Mouse (Mus musculus) midbrain, postnatal 0 days (tissue): ENCODE results near the gene 4933415F23Rik. TPM values are rescaled to one million over a fixed set of nuclear protein-coding genes. Genes with fewer than 3 reads are reported as not detected.

ENCODE experiments used
- ATAC-seq: fragments of 200-750 bp; cut with Nextera tagmentation; 2 replicates; pipeline ENCODE4 v1.8.0; 2017; ENCODE audit warnings: moderate number of reproducible peaks, mild to moderate bottlenecking, moderate TSS enrichment, moderate library complexity; ENCODE audit not compliant: low FRiP score
- DNase-seq: peaks from one replicate; pipeline ENCODE4 v3.0.0-alpha.2; 2015; ENCODE audit warnings: low spot score
- H3K27ac ChIP-seq: fragments of 300-500 bp; sonication (generic); 2 replicates; pipeline ENCODE4 v1.5.1; 2014; ENCODE audit warnings: low read depth, mild to moderate bottlenecking, low read length, mixed read lengths
- H3K27me3 ChIP-seq: fragments of 300-500 bp; sonication (generic); 2 replicates; pipeline ENCODE4 v1.6.1; 2014; ENCODE audit warnings: low read length, control low read depth, mixed read lengths; ENCODE audit not compliant: insufficient read depth
- H3K36me3 ChIP-seq: fragments of 300-500 bp; sonication (generic); 2 replicates; pipeline ENCODE4 v1.6.1; 2014; ENCODE audit warnings: low read length, control low read depth, mixed read lengths; ENCODE audit not compliant: insufficient read depth
- H3K4me1 ChIP-seq: fragments of 300-500 bp; sonication (generic); 2 replicates; pipeline ENCODE4 v1.6.1; 2014; ENCODE audit warnings: mild to moderate bottlenecking, control low read depth, antibody characterized with exemption, low read length, mixed read lengths; ENCODE audit not compliant: insufficient read depth
- H3K4me2 ChIP-seq: fragments of 300-500 bp; sonication (generic); 2 replicates; pipeline ENCODE4 v1.6.1; 2014; ENCODE audit warnings: low read depth, mild to moderate bottlenecking, low read length, mixed read lengths; ENCODE audit not compliant: poor library complexity, severe bottlenecking
- H3K4me3 ChIP-seq: fragments of 300-500 bp; sonication (generic); 2 replicates; pipeline ENCODE4 v1.5.1; 2014; ENCODE audit warnings: low read depth, mild to moderate bottlenecking, low read length, moderate library complexity
- H3K9ac ChIP-seq: fragments of 300-500 bp; sonication (generic); replicated peaks from 2 replicates; pipeline ENCODE4 v1.6.1; 2014; ENCODE audit warnings: mild to moderate bottlenecking, low read length, moderate library complexity, mixed read lengths; ENCODE audit not compliant: poor library complexity, severe bottlenecking
- H3K9me3 ChIP-seq: fragments of 300-500 bp; sonication (generic); 2 replicates; pipeline ENCODE4 v1.6.1; 2016; ENCODE audit warnings: low read length, control low read depth
- CTCF ChIP-seq: IDR thresholded peaks from 2 replicates; pipeline ENCODE4 v1.5.1; 2016; ENCODE audit warnings: antibody characterized with exemption, mild to moderate bottlenecking
- WGBS: fragments of 180-500 bp; shearing (Covaris S2); extraction: QIAGEN DNeasy Blood & Tissue Kit; methylation state at CpG from one replicate; pipeline ENCODE4 v1.1.7; 2014; 5-methylcytosine and 5-hydroxymethylcytosine counted together
- polyA plus RNA-seq: library from polyadenylated mRNA; unstranded; fragments of >200 nt; fragmentation: Nextera tagmentation; extraction: Ambion mirVana; gene quantifications from 2 replicates; pipeline ENCODE4 v1.2.1, GENCODE M21; 2015
- total RNA-seq: library from RNA; depleted of rRNA; stranded (reverse); fragments of >200 nt; gene quantifications from 2 replicates; pipeline ENCODE4 v1.2.3, GENCODE M21; 2014

Gene 4933415F23Rik
- total and polyA plus RNA-seq, 2 experiments from 2014 or later = 0.11 TPM; not detected in 1

- no peak for TF ChIP-seq CTCF
- 66% methylated on average over 4 of the region's 4 CpGs for WGBS
- no peaks in the 10 kb centered on the region for H3K4me1 ChIP-seq
- no peaks in the 10 kb centered on the region for H3K9me3 ChIP-seq
- ATAC-seq (no peak), DNase-seq (no peak)
- no peaks in the 10 kb centered on the region for H3K36me3 ChIP-seq
- H3K9ac ChIP-seq = no peak overlapping the region
- H3K4me3 ChIP-seq = no peak overlapping the region
- no peaks in the 10 kb centered on the region for H3K27me3 ChIP-seq
- no peak overlapping the region for H3K27ac ChIP-seq
- no peak overlapping the region for H3K4me2 ChIP-seq
Measured at GRCm38 (mm10) chr1:23119406-23119805, 17.4 kb upstream of the 4933415F23Rik start.

GRCm38 (mm10) chr1:23117423-23117822, 15.4 kb upstream of the 4933415F23Rik start:
- WGBS = 68% methylated on average over 3 of the region's 3 CpGs
- no peak overlapping the region for H3K27ac ChIP-seq
- no peaks in the 10 kb centered on the region for H3K27me3 ChIP-seq
- TF ChIP-seq CTCF = no peak
- no peak for DNase-seq
- H3K9ac ChIP-seq = no peak overlapping the region
- H3K4me2 ChIP-seq = no peak overlapping the region
- H3K4me1 ChIP-seq = no peaks in the 10 kb centered on the region
- H3K36me3 ChIP-seq = no peaks in the 10 kb centered on the region
- no peak overlapping the region for H3K4me3 ChIP-seq
- H3K9me3 ChIP-seq = no peaks in the 10 kb centered on the region
- no peak for ATAC-seq

GRCm38 (mm10) chr1:23109191-23109590, 7.1 kb upstream of the 4933415F23Rik start:
- ATAC-seq = no peak
- WGBS = 68% methylated on average over 1 of the region's 1 CpGs
- DNase-seq = no peak
- Histone ChIP-seq H3K4me2 (no peak overlapping the region), H3K4me1 (no peaks in the 10 kb centered on the region), H3K36me3 (no peaks in the 10 kb centered on the region), H3K9me3 (no peaks in the 10 kb centered on the region), H3K27me3 (no peaks in the 10 kb centered on the region), H3K27ac (no peak overlapping the region), H3K9ac (no peak overlapping the region), H3K4me3 (no peak overlapping the region)
- TF ChIP-seq CTCF = no peak

GRCm38 (mm10) chr1:23102881-23103280, 828 bp upstream of the 4933415F23Rik start:
- H3K4me2 ChIP-seq = no peak overlapping the region
- no peak for ATAC-seq
- H3K4me3 ChIP-seq = no peak overlapping the region
- H3K27me3 ChIP-seq = no peaks in the 10 kb centered on the region
- DNase-seq = no peak
- no peak overlapping the region for H3K9ac ChIP-seq
- no peaks in the 10 kb centered on the region for H3K4me1 ChIP-seq
- H3K27ac ChIP-seq = no peak overlapping the region
- TF ChIP-seq CTCF = no peak
- H3K36me3 ChIP-seq = no peaks in the 10 kb centered on the region
- no peaks in the 10 kb centered on the region for H3K9me3 ChIP-seq
- 93% methylated on average over 4 of the region's 4 CpGs for WGBS

GRCm38 (mm10) chr1:23099791-23100190, 2.3 kb downstream of the 4933415F23Rik start:
- no peaks in the 10 kb centered on the region for H3K36me3 ChIP-seq

GRCm38 (mm10) chr1:23098451-23098850, 3.6 kb downstream of the 4933415F23Rik start:
- no peaks in the 10 kb centered on the region for H3K4me1 ChIP-seq
- H3K27ac ChIP-seq = no peak overlapping the region
- no peaks in the 10 kb centered on the region for H3K9me3 ChIP-seq
- DNase-seq = no peak
- ATAC-seq = no peak
- WGBS = 100% methylated on average over 2 of the region's 2 CpGs
- no peak overlapping the region for H3K4me3 ChIP-seq
- no peaks in the 10 kb centered on the region for H3K36me3 ChIP-seq
- no peaks in the 10 kb centered on the region for H3K27me3 ChIP-seq
- no peak overlapping the region for H3K9ac ChIP-seq
- TF ChIP-seq CTCF = no peak
- H3K4me2 ChIP-seq = no peak overlapping the region

More at GRCm38 (mm10) chr1:23099791-23100190, 2.3 kb downstream of the 4933415F23Rik start:
- no peaks in the 10 kb centered on the region for H3K4me1 ChIP-seq
- no peak for TF ChIP-seq CTCF
- H3K27ac ChIP-seq = no peak overlapping the region
- ATAC-seq (no peak), DNase-seq (no peak)
- H3K9me3 ChIP-seq = no peaks in the 10 kb centered on the region
- no peak overlapping the region for H3K9ac ChIP-seq
- no peak overlapping the region for H3K4me2 ChIP-seq
- H3K27me3 ChIP-seq = no peaks in the 10 kb centered on the region
- H3K4me3 ChIP-seq = no peak overlapping the region
- WGBS = 79% methylated on average over 1 of the region's 1 CpGs
